Mouse (Mus musculus): ENCODE measurements around the gene Rtbdn. TPM values are rescaled to one million over a fixed set of nuclear protein-coding genes. Genes with fewer than 3 reads are reported as not detected.
A peak's percentile ranks its signal among the peaks of the same experiment; 100 is the strongest.
"Not testable (repeated sequence)": the region's sequence is repeated elsewhere in the genome, so short reads cannot be mapped to it uniquely, and the experiment has no call there.

Rtbdn gene
- not detected for total RNA-seq (2021)
- long read RNA-seq, experiment 1, result 0 reads
- long read RNA-seq, experiment 2, result 0 reads

DNA sequence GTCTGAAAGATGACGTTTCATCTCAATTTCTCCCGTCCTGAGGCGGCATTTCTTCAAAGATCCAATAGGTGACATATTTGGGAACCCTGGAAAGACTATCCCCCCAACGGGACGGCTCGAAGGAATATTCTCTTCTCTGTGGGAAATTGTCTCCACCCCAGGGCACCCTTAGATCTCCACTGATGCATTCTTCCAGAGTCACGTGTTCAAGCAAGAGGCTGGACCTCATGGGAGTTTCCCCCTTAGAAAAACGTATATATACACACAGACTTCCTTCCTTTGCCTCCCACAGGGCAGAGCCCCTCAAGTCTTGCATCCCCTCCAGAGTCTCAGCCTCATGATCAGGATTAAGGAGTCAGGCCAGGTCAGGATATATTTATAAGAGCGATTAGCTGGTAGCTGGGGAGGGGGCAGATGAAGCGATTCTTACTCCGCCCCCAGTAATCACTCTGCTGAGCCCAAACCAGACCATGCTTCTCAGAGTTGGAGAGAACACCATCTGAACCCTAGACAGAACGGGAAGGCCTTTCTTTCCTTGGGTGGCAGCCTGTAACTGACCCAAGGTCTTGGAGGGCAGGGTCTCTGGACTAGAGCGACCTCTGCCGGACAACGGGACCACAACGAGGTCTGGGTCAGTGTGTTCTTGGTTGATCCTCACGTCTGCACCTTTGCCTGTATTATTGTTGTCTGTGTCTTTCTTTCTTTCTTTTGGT lies at the start of gene Rtbdn:
TSS of gene Rtbdn (plus strand) at position 464 of the 713 bp plus-strand sequence.
- peak; percentile 39 for TF ChIP-seq CTCF (IDR thresholded peaks at IDR 0.05)
- no peak within 1 kb of the TSS for H3K27ac ChIP-seq
- peak within 1 kb of the TSS; percentile 67 for H3K4me3 ChIP-seq
- DNase-seq, result no peak
- intact Hi-C loops (cut with DNase I), result no loop called here

DNA sequence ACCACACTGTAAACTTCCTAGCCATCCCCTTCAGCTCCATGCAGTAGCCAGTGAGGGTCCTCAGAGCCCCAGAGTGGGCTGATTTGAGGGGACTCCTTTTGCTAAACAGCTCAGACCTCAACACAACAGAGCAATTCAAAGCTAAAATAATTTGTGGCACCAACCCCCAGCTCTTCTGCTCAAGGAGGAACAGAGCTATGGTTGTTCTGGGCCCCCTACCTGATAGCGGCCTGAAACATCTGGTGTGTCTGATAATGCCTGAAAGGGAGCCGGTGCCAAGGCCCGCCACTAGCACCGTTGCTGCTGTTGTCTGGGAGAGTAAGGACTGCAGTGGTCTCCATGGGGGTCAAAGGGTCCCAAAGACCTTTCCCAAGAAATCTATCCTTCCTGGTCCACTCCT lies 45.7 kb upstream of the Rtbdn start:
- no peak overlapping the region for H3K4me3 ChIP-seq
- no peak overlapping the region for H3K27ac ChIP-seq
- TF ChIP-seq CTCF (IDR thresholded peaks at IDR 0.05), result no peak
- intact Hi-C loops (cut with DNase I), result loop anchor here (5.0 kb wide), 1 partner anchor 54 kb away; the partner anchor contains the start of gene Calr
- DNase-seq, result no peak

DNA sequence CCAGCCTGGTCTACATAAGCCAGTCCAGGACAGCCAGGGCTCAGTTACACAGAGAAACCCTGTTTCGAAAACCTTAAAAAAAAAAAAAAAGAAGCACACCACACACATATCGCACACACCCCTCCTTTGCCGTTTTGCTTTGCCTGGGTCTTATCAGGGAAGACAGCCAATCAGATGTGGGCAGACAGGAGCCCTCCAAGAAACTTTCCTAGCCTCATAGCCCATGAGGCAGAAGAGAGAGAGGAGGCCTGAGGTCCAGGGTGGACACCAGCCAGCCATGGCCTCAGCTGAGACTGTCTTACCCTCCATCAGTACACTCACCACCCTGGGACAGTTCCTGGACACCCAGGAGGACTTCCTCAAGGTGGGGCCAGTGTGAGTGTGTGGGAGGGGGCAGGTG lies 45.0 kb upstream of the Rtbdn start, which contains the start of gene Klf1:
TSS of gene Klf1 (plus strand) at position 177 of the 400 bp plus-strand sequence.
- no peak for TF ChIP-seq CTCF (IDR thresholded peaks at IDR 0.05)
- intact Hi-C loops (cut with DNase I), result loop anchor here (5.0 kb wide), 1 partner anchor 54 kb away; the partner anchor contains the start of gene Calr
- Histone ChIP-seq H3K4me3 (peak within 1 kb of the TSS; percentile 89), H3K27ac (peak within 1 kb of the TSS; percentile 93)
- no peak for DNase-seq

DNA sequence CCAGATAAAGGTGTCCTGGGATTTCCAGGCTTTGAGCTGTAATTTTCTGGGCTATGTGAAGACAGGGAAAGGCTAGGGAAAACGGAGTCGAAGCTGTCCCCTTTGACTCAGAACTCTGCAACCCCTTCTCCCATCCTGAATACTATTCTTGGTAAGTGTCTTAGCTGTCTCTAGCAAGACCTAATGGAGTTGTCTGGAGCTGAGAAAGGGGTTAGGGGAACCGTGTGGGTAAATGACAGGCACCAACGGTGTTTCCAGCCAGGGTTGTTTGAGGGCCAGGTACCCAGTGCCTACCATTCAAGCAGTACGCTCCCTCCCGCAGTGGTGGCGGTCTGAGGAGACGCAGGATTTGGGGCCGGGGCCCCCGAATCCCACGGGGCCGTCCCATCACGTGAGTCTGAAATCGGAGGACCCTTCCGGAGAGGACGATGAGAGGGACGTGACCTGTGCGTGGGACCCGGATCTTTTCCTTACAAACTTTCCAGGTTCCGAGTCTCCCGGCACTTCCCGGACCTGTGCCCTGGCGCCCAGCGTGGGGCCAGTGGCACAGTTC lies 44.3 kb upstream of the Rtbdn start:
- TF ChIP-seq CTCF (IDR thresholded peaks at IDR 0.05), result no peak
- intact Hi-C loops (cut with DNase I), result loop anchor here (5.0 kb wide), 1 partner anchor 55 kb away; the partner anchor contains the start of gene Calr
- Histone ChIP-seq H3K4me3 (peak overlapping the region; percentile 89), H3K27ac (peak overlapping the region; percentile 93)
- no peak for DNase-seq

DNA sequence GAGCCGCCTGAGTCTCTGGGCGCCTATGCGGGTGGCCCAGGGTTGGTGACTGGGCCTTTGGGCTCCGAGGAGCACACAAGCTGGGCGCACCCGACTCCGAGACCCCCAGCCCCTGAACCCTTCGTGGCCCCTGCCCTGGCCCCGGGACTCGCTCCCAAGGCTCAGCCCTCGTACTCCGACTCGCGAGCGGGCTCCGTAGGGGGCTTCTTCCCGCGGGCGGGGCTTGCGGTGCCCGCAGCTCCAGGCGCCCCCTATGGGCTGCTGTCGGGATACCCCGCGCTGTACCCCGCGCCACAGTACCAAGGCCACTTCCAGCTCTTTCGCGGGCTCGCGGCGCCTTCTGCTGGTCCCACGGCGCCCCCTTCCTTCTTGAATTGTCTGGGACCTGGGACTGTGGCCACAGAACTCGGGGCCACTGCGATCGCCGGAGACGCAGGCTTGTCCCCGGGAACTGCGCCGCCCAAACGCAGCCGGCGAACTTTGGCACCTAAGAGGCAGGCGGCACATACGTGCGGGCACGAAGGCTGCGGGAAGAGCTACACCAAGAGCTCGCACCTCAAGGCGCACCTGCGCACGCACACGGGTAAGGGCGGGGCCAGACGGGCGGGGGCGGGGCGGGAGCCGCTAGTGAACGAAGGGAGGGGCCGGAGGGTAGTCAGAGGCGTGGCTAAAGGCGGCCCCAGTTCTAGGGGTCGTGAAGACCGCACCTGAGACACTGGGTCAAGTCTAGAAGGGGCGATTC lies 43.7 kb upstream of the Rtbdn start:
- Histone ChIP-seq H3K27ac (peak overlapping the region; percentile 93), H3K4me3 (peak overlapping the region; percentile 89)
- peak; percentile 95 for DNase-seq
- intact Hi-C loops (cut with DNase I), result loop anchor here (5.0 kb wide), 1 partner anchor 56 kb away; the partner anchor contains the start of gene Calr
- no peak; the same call in none of the 2 replicates for TF ChIP-seq CTCF (IDR thresholded peaks at IDR 0.05)

DNA sequence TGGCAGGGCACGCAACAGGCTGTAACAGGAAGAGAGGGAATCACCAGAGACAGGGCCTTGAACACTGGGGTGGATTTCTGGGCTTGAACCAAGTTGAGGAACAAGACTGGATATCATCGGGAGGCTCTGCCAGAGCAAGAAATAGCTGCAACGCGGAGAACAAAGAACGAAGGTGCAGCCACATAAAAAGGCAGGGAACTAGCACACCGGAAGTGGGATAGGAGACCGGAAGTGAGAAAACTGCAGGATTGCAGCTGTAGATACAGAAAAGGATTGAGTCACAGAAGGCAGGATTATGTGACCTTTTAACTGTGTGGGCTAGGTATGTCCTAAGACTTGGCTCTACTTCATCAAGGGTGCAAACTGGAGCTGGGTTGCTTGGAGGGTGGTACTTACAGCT lies 42.4 kb upstream of the Rtbdn start:
- no peak overlapping the region for H3K27ac ChIP-seq
- TF ChIP-seq CTCF (IDR thresholded peaks at IDR 0.05), result no peak
- DNase-seq, result no peak
- H3K4me3 ChIP-seq, result no peak overlapping the region
- intact Hi-C loops (cut with DNase I), result loop anchor here (5.0 kb wide), 1 partner anchor 57 kb away; the partner anchor contains the start of gene Calr

DNA sequence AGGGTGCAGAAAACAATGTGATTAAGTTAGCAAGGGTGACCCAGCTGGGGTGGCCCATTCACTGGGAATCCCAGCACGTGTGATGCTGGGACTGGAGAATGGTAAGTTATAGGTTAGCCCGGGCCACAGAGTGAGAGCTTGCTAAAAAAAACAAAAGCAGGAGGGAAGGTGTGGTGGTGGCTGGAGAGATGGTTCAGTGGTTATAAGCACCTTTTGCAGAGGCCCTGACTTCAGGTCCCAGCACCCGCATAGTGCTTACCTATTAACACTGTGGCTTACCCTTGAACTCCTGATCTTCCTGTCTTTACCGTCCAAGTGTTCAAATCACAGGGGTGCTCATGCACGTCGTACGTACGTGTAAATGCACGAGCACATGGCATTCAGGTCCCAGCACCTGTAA lies 39.8 kb upstream of the Rtbdn start:
- TF ChIP-seq CTCF (IDR thresholded peaks at IDR 0.05), result no peak
- intact Hi-C loops (cut with DNase I), result no loop called here
- Histone ChIP-seq H3K4me3 (no peak overlapping the region), H3K27ac (no peak overlapping the region)
- DNase-seq, result no peak

DNA sequence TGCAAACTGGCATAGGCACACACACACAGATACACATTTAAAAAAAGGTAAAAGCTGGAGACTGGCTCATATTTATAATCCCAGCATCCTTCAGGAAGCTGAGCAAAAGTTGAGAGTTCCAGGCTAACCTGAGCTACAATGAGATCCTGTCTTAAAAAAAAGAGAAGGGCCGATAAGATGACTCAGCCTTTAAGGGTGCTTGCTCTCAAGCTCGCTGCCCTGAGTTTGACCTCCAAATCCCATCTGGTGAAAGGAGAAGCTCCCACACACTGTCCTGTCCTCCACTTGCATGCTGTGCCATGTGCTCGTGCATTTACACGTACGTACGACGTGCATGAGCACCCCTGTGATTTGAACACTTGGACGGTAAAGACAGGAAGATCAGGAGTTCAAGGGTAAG lies 39.3 kb upstream of the Rtbdn start:
- no peak for DNase-seq
- intact Hi-C loops (cut with DNase I), result no loop called here
- TF ChIP-seq CTCF (IDR thresholded peaks at IDR 0.05), result no peak
- H3K4me3 ChIP-seq, result no peak overlapping the region
- no peak overlapping the region for H3K27ac ChIP-seq

DNA sequence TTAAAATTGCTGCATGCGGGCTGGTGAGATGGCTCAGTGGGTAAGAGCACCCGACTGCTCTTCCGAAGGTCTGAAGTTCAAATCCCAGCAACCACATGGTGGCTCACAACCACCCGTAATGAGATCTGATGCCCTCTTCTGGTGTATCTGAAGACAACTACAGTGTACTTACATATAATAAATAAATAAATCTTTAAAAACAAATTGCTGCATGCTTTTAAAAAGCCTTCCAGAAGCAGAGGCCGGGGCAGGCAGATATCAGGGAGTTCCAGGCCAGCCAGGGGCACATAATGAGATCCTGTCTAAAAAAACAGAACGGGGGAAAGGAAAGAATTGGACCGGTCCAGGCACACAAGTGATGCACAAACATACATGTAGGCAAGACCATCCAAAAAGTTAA lies 38.8 kb upstream of the Rtbdn start:
- TF ChIP-seq CTCF (IDR thresholded peaks at IDR 0.05), result peak; percentile 25; the same call in 1 of the 2 replicates
- H3K4me3 ChIP-seq, result peak overlapping the region; percentile 89
- peak overlapping the region; percentile 85 for H3K27ac ChIP-seq
- intact Hi-C loops (cut with DNase I); DNase-seq: not testable (repeated sequence)

DNA sequence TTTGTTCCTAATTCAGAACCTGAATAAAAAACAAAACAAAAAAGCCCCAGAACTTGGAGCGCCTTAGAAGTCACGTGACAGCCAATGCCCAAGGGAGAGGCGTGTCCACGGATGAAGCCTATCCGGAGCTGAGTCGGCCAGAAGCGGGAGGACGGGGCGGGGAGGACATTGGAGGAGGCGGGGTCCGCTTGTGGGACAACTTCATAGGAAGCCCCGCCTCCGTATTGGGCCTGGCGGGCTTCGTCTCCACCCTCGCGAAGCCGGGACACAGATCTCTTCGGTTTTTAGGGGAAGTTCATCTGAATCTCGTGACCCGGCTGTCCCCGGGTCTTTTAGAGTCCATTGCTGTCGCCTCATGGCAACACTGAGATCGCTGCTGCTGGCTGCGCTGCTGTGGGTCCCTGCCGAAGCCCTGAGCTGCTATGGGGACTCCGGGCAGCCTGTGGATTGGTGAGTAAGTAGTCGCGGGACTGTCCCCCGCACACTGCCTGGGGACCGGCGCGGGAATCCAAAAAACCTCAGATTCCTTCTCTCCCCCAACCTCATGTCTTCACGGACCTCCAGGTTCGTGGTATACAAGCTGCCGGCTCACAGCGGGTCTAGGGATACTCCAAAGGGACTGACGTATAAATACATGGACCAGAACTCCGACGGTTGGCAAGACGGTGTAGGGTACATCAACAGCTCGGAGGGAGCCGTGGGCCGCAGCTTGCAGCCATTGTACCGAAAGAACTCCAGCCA lies 38.2 kb upstream of the Rtbdn start, which contains the start of gene Dnase2a:
TSS of gene Dnase2a (plus strand) at position 140 of the 741 bp plus-strand sequence.
- intact Hi-C loops (cut with DNase I), result no loop called here
- TF ChIP-seq CTCF (IDR thresholded peaks at IDR 0.05), result no peak
- H3K4me3 ChIP-seq, result peak within 1 kb of the TSS; percentile 89
- DNase-seq, result peak; percentile 99
- peak within 1 kb of the TSS; percentile 85 for H3K27ac ChIP-seq

DNA sequence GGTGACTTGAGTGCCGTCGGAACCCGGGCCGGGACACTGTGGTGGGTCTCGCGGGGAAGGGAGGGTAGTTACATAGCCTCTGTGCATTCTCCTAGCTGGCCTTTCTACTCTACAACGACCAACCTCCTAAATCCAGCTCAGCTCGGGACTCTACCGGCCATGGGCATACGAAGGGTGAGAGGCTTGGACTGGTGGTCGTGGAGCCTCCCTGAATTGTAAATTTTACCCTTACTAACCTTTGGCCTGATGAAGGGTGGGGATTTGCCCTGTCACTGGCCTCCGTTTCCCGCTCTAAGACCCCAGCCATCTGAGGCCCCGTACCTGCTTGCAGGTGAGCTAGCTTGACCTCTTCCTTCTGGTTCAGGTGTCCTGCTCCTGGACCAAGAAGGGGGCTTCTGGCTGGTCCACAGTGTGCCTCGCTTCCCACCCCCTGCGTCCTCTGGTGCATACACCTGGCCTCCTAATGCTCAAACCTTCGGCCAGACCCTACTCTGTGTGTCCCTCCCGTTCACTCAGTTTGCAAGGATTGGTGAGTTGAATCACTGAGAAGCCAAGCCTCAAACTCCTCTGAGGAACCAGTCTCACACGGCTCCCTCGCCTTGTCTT lies 37.5 kb upstream of the Rtbdn start:
- intact Hi-C loops (cut with DNase I), result no loop called here
- TF ChIP-seq CTCF (IDR thresholded peaks at IDR 0.05), result no peak
- no peak for DNase-seq
- peak overlapping the region; percentile 85 for H3K27ac ChIP-seq
- H3K4me3 ChIP-seq, result peak overlapping the region; percentile 89

Data from gastrocnemius, adult 2 months (tissue).